Mouse (Mus musculus): ENCODE results near the gene Cutal. TPM values are rescaled to one million over a fixed set of nuclear protein-coding genes. Genes with fewer than 3 reads are reported as not detected.

Gene Cutal
- total RNA-seq, 2 experiments from 2014 or later, result 0.45 TPM; not detected in 1

- no peak for DNase-seq
These were observed 9.0 kb downstream of the Cutal start for GRCm38 (mm10) chr2:34883190-34883589.

GRCm38 (mm10) chr2:34884186-34884585 is 10.0 kb downstream of the Cutal start:
- DNase-seq, result no peak

- no peak for DNase-seq
These were observed 19.8 kb downstream of the Cutal start for GRCm38 (mm10) chr2:34893950-34894349.

GRCm38 (mm10) chr2:34895503-34896113 is 21.4 kb downstream of the Cutal start:
- no peak for DNase-seq

GRCm38 (mm10) chr2:34896821-34897460 is 22.7 kb downstream of the Cutal start:
- no peak for DNase-seq

- no peak for DNase-seq
These were observed 23.6 kb downstream of the Cutal start for GRCm38 (mm10) chr2:34897820-34898219.

GRCm38 (mm10) chr2:34899682-34900081 is 25.5 kb downstream of the Cutal start:
- no peak for DNase-seq

GRCm38 (mm10) chr2:34900412-34900811 is 26.2 kb downstream of the Cutal start:
- no peak for DNase-seq

- DNase-seq, result no peak
These were observed 27.5 kb downstream of the Cutal start for GRCm38 (mm10) chr2:34901726-34902125.

GRCm38 (mm10) chr2:34902731-34903130 is 28.5 kb downstream of the Cutal start:
- DNase-seq, result no peak

GRCm38 (mm10) chr2:34903191-34903590 is 29.0 kb downstream of the Cutal start:
- no peak for DNase-seq

- no peak for DNase-seq
These were observed 29.6 kb downstream of the Cutal start for GRCm38 (mm10) chr2:34903652-34904405.

- peak; percentile 97 for DNase-seq
These were observed 30.8 kb downstream of the Cutal start for GRCm38 (mm10) chr2:34904849-34905542.

GRCm38 (mm10) chr2:34906426-34906825 is 32.2 kb downstream of the Cutal start:
- no peak for DNase-seq

- peak; percentile 71 for DNase-seq
These were observed 32.8 kb downstream of the Cutal start for GRCm38 (mm10) chr2:34906861-34907604.

- no peak for DNase-seq
These were observed 35.5 kb downstream of the Cutal start for GRCm38 (mm10) chr2:34909719-34910118.

GRCm38 (mm10) chr2:34911871-34912270 is 37.7 kb downstream of the Cutal start:
- no peak for DNase-seq

- DNase-seq, result no peak
These were observed 38.4 kb downstream of the Cutal start for GRCm38 (mm10) chr2:34912613-34913012.

GRCm38 (mm10) chr2:34913218-34914068 is 39.2 kb downstream of the Cutal start, which contains the start of gene Phf19:
TSS of gene Phf19 (minus strand) at chr2:34914026.
- DNase-seq, result peak; percentile 57

GRCm38 (mm10) chr2:34914069-34914822 is 40.0 kb downstream of the Cutal start:
- DNase-seq, result peak; percentile 48

All from gastrocnemius, postnatal 10 days (tissue).